Mouse (Mus musculus): ENCODE results near the gene Irgq.
"Not testable (repeated sequence)": the region's sequence is repeated elsewhere in the genome, so short reads cannot be mapped to it uniquely, and the experiment has no call there.

Gene Irgq

DNA sequence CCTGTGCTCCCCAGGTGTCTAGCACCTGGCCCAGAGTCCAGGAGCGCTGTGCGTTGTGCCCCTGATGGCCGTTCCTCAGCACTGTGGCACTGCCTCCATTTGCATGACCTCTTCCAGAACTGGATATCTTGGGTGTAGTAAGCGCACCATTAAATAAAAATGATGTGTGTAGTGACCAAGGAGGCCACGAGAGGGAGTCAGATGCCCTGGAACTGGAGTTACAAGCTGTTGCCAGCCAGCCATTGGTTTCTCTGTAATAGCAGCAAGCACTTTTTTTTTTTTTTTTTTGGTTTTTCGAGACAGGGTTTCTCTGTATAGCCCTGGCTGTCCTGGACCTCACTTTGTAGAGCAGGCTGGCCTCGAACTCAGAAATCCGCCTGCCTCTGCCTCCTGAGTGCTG, 14.2 kb upstream of the Irgq start:
- DNase-seq (ENCODE audit: low spot score) = not testable (repeated sequence)

DNA sequence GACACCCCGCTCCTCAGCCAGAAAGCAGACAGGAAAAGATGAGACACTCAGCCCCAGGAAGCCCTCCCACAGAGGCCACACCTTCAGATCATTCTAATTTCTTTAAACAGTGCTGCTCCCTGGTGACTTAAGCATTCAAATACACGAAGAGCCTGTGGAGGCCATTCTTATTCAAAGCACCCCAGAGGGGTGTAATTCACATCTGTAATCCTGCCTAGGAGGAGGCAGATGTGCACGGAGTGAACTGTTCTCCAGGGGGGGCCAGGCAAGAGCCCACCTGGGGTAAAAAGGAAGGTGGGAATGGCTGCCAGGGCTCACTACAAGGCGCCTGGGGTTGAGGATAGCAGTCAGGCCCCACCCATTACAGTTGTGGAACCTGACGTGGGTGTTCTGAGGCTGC, 13.4 kb upstream of the Irgq start:
- no peak for DNase-seq (ENCODE audit: low spot score)

DNA sequence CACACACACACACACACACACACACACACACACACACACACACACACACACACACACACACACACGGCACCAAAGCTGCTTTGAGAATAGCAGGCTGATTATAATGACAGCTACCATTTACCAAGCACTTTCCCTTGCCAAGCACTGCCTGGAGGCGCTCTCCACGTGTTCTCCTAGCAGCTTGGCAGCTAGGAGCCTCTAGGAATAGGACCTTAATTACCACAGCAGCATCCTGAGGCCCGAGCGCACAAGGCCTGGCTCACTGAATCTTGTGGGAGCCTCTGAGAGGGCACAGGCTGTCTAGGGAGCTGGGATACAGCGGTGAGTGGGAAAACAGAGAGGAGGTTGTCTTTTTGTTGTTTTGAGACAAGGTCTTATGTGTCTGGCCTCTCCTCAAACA, 12.8 kb upstream of the Irgq start:
- no peak for DNase-seq (ENCODE audit: low spot score)

DNA sequence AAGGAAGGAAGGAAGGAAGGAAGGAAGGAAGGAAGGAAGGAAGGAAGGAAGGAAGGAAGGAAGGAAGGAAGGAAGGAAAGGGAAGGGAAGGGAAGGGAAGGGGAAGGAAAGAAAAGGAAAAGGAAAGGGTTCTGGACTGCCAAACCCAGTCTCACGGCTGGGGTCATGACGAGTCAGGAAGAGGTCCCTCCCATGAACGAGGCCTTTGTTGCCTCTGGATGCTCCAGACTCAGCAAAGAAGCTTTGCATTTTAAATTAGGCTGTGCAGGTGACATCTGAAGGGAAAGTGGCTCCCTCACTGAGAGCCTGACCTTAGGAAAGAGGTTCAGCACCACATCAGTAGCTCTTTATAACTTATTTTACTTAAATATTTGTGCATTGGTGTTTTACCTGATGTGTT, 11.4 kb upstream of the Irgq start:
- no peak for DNase-seq (ENCODE audit: low spot score)

DNA sequence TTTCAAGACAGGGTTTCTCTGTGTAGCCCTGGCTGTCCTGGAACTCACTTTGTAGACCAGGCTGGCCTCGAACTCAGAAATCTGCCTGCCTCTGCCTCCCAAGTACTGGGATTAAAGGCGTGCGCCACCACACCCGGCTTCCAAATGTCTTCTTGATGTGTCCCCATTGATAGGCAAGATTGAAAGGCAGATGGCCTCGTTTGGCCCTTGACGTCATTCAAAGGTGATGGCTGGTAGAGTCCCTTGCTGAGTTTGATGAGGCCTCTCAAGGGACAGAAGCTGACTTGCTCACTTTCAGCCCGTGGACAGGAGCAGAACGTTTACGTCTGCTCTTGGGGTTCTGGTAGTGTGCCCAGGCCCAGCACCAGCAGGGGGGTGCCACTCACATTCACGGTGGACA, 10.4 kb upstream of the Irgq start:
- DNase-seq (ENCODE audit: low spot score) = not testable (repeated sequence)

DNA sequence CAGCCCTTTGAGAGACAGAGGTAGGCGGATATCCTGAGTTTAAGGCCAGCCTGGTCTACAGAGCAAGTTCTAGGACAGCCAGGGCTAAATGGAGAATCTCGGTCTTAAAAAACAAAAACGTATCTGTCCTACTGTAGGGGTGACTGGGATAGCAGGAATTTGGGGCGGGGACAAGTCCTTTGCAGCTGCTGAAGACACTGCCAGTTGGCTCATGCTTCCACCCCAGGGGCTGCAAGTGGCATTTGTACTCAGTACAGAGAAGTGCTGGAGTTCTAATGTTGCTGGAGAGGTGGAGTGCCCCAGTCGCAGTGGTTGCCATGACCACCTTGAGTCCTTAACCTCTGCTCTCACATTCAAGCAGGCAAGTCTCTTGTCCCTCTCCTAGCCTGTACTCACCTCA, 7.7 kb upstream of the Irgq start:
- DNase-seq (ENCODE audit: low spot score) = no peak

DNA sequence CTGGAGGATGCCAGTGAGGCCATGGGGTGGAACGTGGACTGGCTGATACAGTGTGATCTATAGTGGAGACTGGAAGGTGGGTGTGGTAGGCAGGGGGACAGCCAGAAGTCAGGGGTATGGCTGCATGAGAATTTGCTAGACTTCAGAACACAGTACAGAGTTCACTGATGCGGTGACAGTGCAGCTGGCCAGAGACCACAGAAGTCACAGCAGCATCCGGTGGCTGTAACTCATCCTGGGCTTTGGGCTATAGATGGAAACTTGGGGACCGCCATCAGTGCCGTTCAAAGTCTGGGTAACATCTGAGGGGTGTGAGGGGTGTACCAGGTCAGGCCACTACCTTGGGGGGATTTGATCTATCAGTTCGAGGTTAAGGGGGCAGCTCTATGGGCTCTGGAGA, 6.8 kb upstream of the Irgq start:
- DNase-seq (ENCODE audit: low spot score) = no peak

DNA sequence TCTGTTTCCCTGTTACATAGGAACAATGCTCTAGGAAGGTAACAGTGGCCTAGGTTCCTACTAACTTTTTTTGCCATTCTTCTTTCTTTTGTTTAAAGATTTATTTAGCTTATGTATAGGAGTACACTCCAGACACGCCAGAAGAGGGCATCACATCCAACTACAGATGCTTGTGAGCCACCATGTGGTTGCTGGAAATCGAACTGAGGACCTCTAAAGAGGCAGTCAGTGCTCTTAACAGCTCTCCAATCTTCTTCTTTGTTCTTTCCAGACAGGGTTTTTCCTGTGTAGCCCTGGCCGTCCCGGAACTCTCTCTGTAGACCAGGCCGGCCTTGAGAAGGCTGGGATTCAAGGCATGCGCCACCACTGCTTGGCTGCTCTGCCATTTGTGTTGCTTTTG, 5.5 kb upstream of the Irgq start:
- DNase-seq (ENCODE audit: low spot score) = no peak

DNA sequence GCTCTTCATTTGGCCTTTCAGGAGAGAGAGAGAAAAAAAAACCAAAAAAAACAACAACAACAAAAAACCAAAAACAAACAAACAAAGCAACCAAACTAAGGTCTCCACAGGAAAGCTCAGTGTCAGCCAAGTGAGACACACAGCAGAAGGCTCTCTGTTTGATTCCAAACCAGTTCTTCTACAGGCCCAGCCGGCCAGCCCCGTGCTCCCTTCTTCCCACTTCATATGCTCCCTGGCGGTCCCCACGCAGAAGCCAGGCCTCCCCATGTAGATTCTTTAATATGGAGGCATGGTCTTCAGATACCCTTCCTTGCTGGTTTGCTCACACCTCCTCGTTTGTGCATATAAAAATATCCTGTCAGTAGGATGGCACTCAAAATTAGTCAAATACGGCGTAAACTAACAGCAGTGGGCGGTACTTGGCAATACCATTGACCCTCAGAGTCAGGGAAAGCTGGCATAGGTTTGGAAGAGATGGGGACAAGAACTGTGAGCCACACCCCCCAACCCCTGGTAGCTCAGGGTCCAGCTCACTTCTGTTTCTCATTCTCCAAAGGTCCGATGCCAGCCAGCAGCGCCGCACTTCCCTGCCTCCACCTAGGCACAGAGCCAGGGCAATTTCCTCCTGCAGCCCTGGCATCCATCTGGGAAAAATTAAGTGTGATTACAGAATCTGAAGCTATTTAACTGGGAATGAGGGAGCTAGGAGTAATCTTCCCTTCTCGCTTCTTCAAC, 4.6 kb upstream of the Irgq start:
- no peak for DNase-seq (ENCODE audit: low spot score)

DNA sequence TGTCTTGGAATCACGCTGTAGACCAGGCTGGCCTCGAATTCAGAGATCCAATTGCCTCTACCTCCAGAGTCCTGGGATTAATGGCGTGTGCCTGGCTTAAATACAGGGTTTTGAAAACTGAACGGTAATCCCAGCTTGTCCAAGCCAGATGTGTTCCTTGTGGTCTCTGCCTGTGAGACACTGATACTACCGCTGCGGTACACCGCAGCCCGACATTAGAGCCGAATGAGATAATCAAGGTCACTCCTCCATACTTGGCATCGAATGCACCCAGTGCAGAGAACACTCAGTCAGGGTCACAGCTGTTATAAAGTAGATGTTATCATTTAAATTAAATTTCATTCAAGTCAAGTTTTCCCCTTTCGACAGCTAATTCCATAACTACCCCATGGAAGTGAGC, 1.6 kb upstream of the Irgq start:
- DNase-seq (ENCODE audit: low spot score) = no peak

DNA sequence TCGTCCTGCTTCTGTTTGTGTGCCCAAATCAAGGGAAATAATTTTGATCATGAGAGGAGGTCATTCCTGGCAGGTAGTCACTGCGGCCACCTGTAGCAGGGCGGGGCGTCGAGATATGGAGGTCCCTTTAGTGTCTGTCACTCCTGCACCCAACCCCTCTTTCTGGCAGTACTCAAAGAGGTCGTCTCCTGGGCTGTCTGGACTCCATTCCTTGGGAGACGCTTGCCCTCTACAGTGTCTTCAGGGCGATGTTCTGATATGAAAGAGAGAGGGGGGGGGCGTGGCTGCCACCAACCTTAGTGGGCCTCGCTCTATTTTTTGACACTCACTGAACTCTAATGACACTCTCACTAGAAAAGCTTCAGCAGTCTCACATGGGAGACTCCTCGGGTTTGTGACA, 909 bp upstream of the Irgq start:
- DNase-seq (ENCODE audit: low spot score) = no peak

DNA sequence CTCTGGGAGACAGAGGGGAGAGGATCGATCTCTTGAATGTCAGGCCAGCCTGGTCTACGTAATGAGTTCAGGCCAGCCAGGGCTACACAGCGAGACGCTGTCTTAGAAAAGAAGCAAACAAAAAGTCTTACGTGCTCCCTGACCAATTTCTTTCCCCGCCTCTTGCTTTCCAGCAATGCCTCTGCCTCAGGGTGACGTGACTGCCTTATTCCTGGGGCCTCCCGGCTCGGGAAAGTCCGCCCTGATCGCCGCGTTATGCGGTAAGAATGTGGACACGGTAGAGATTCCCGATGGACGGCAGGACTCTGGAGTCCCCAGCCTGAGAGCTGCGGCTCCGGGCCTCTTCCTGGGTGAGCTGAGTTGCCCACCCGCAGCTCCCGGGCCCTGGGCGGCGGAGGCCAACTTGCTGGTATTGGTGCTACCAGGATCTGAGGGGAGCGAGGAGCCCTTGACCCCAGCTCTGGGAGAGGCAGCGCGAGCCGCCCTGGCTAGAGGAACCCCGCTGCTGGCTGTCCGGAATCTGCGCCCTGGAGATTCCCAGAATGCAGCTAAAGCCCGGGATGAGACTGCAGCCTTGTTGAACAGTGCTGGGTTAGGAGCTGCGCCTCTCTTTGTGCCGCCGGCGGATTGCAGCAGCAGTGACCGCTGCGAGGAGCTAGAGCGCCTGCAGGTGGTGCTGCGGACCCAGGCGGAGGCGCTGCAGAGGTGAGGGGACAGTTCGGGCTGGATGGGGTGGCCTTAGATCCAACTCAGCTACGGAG, 902 bp downstream of the Irgq start:
- peak; percentile 76 for DNase-seq (ENCODE audit: low spot score)

DNA sequence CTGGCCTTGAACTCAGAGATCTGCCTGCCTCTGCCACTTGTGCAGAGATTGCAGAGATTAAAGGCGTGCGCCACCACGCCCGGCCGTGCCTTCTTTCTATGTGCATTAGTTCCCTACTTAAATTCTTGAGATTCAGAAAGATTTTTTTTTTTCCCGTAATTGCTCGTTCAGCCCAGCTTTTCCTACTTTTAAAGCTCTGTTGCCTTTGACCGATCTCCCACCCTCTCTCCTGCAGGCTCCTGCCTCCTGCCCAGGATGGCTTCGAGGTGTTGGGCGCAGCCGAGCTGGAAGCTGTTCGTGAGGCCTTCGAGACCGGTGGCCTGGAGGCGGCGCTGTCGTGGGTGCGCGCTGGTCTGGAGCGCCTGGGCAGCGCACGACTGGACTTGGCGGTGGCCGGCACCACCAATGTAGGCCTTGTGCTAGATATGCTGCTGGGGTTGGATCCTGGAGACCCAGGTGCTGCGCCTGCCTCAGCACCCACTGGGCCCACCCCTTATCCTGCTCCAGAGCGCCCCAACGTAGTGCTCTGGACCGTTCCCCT, 2.6 kb downstream of the Irgq start:
- DNase-seq (ENCODE audit: low spot score) = no peak

DNA sequence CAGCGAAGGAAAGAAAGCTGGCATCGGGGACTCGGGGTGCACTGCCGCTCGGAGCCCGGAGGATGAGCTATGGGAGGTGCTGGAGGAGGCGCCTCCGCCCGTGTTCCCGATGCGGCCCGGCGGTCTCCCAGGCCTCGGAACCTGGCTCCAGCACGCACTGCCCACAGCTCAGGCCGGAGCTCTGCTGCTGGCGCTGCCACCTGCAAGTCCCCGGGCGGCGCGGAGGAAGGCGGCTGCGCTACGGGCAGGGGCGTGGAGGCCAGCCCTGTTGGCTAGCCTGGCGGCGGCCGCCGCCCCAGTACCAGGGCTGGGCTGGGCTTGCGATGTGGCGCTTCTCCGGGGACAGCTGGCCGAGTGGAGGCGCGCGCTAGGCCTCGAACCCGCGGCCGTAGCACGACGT, 3.3 kb downstream of the Irgq start:
- no peak for DNase-seq (ENCODE audit: low spot score)

DNA sequence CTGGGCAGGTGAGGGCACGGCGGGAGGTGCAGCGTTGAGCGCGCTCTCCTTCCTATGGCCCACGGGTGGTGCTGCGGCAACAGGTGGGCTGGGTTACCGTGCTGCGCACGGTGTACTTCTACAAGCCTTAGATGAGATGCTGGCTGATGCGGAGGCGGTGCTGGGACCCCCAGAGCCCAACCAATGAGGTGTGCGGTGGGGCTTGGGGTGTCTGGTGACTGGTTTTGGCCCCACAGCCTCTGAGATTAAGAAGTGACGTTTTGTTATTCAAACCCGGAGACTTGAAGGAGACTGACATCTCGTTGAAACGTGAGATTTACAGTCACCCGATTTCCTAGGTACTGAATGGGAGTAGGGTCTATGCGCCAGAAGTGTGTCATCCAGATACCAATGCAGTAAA, 3.8 kb downstream of the Irgq start:
- DNase-seq (ENCODE audit: low spot score) = no peak

DNA sequence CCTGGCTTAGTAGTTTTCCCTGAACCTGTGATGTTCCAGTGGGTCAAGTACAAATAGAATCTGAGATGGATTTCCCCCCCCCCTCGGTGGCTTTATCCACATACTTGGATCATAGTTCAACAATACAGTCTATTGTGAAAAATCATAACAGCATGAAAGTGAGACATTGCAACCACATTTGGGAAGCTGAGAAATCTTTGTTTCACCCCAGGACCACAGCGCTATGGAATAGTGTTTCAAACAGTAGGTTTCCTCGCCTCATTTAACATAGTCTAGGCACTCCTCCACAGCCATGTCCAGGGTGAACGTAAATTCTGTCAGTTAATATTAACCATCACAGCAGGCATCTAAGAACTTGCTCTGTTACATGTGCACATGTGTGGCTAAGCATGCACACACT, 6.6 kb downstream of the Irgq start:
- no peak for DNase-seq (ENCODE audit: low spot score)

DNA sequence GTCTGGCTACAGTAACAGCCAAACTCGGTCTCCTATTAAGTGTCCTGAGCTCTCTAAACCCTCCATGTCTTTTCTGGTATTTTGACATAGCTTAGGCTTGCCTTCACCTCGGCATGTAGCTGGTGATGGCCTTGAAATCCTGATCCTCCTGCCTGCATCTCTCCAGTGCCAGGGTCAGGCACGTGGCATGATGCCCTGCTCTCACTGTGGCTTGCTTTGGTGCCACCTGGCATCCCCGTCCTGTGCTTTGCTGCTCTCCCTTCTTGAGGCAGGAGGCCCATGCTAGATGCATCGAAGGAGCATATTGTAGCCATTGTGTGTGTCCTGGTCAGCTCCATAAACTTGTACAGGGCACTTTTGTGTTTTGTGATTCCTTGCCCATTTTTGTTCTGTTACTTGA, 7.1 kb downstream of the Irgq start:
- no peak for DNase-seq (ENCODE audit: low spot score)

DNA sequence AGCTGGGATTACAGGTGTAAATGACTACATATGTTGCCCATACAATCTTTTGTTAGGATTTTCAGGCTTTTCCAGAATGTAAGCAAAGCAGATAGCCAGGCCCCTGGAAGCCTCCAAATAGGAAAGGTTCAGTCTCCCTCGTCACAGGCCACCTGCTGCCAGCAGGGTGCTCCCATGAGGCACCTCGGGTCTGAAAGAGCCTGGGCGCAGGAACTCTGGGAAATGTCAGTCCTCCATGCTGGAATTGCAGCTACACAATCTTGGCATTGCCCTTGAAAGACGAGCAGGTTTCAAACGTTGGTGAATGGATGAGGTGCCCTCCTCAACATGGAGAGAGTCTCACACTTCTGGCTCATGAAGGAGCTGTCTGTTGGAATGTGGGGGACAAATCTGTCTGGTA, 7.7 kb downstream of the Irgq start:
- DNase-seq (ENCODE audit: low spot score) = peak; percentile 32

DNA sequence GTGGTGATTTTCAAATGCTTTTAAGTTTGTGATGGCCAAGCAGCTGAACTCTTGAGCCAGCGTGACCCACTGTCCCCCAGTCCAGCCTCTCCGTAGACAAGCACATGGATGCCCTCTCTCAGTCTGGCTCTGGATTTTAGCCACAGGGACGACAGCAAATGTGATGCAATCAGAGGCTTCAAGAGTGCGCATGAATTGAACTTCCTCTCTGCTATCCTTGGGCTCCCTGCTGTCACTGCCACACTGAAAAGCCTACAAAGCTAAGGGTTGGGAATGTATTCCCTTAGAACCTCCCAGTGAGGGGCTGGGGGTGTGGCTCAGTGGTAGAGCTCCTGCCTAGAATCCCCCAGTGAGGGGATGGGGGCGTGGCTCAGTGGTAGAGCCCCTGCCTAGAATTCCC, 8.2 kb downstream of the Irgq start:
- no peak for DNase-seq (ENCODE audit: low spot score)

DNA sequence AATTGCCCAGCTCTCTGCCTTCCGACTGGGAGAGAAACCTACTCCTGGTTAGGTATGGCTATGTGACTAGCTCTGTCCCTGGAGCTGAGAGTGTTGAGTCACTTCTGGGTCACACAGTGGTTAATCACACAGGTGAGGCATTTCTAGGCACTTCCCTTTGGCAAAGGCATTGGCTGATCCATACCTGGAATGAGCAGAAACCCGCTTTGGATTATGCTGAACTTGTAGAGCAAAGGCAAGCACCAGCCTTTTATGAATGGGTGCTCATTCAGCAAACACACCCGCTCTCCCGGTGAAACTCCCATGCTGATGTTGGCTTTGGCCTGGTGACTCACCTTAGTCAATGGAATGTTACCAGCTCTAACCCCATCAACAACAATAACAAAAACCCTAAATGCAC, 9.2 kb downstream of the Irgq start:
- DNase-seq (ENCODE audit: low spot score) = no peak

DNA sequence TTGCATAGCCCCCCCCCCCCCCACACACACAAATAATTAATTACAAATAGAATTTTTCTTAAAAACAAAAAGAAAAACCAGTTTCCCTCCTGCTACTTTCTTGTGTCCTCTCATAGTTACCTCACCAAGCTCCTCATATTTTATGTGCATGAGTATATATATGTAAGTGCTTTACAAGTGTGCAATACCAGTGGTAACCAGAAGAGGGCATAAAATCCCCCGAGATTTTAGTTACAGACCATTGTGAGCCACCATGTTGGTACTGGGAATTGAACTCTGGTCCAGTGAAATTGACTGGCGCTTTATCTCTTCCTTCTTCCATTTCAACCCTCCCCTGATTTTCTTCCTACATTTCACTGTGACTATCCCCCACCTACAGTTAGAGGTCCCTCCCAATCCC, 14.0 kb downstream of the Irgq start:
- no peak for DNase-seq (ENCODE audit: low spot score)

DNA sequence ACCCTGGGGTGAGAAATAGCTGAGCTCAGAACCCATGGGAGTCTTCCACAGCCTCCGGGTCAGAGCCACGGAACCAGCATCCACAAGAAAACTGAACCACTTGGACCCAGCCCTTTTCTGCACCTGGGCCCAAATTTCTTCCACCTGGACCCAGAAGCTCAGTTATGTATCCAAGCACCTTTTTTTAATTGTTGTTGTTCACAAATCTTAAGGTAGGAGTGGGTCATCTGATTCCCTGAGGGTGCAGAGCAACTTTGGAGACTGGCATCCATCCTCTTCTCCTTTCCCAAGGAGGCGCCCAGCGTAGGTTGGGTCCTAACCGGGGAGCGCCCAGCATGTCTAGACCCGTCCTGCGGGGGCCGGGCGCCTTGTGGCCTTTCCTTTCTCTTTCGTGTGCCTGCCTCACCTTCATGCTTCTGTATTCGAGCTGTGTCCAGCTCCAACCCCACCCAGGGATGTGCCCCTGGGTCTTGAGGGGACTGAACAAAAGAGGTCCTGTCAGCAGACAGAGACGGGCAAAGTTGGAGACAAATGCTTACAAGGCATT, 15.7 kb downstream of the Irgq start, which contains the start of the genes Pinlyp and Xrcc1:
TSS of gene Pinlyp (minus strand) at position 51 of the 547 bp plus-strand sequence.
TSS of gene Xrcc1 (plus strand) at position 222 of the 547 bp plus-strand sequence.
- no peak for DNase-seq (ENCODE audit: low spot score)

Data from ovary, postnatal 36 days (tissue).